Mouse (Mus musculus): ENCODE results near the gene Pdcd7.

- TF ChIP-seq MAFK (IDR thresholded peaks at IDR 0.05; ENCODE audit: insufficient read depth, low read depth, low read length) (no peak), ZNF384 (IDR thresholded peaks at IDR 0.05; ENCODE audit: low read depth, low read length) (no peak), ZC3H11A (IDR thresholded peaks at IDR 0.05; ENCODE audit: borderline replicate concordance, low read depth, low read length) (no peak), HCFC1 (IDR thresholded peaks at IDR 0.05; ENCODE audit: borderline replicate concordance, insufficient read depth, low read length) (no peak), CHD2 (IDR thresholded peaks at IDR 0.05; ENCODE audit: low read depth, low read length) (no peak)
Observed at GRCm38 (mm10) chr9:65392638-65393364, 46.9 kb downstream of the Pdcd7 start.
